Mouse (Mus musculus) heart, postnatal 0 days (tissue): ENCODE data around the gene Gm14862.

Source experiments
- CTCF ChIP-seq: IDR thresholded peaks from 2 replicates; pipeline ENCODE4 v1.5.1; 2016; ENCODE audit warnings: antibody characterized with exemption, control low read depth, low read depth
- EP300 ChIP-seq: IDR thresholded peaks from 2 replicates; pipeline ENCODE4 v1.6.1; 2016; ENCODE audit warnings: antibody characterized with exemption, low read depth

GRCm38 (mm10) chrX:9240737-9241591, 15.7 kb downstream of the Gm14862 start:
- TF ChIP-seq CTCF: no peak
- no peak for TF ChIP-seq EP300
